Mouse (Mus musculus): ENCODE results near the gene St8sia2. TPM values are rescaled to one million over a fixed set of nuclear protein-coding genes. Genes with fewer than 3 reads are reported as not detected.

Gene St8sia2
- polyA plus RNA-seq (2017; shearing (Covaris generic)), result not detected

DNA sequence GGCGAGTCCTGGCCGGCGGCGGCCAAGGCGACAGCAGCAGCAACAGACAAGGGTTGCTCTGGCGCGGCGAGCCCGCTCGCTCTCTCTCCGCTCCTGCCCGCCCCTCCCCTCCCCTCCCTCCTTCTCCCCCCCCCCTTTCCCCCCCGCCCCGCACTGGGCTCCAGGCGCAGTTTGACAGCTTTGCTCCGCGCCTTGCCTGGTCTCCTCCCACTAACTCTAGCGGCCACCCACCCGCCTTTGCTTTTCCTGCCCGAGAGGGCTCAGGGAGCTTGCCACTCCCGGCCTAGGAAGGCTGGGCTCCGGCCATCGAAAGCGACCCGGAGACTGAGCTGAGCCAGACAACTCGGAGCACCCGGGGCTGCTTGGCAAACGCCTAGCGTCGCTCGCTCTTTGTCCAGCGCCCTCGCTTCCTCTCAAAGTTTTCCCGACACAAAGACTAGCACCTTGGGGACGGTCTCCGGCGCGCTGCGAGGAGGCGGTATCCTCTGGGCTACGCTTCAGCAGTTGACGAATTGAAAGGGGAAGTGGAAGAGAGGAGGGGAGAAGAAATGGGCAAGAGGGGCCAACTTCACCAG is at the start of gene St8sia2:
Gene St8sia2 (minus strand): TSS at position 90 of the 575 bp plus-strand sequence.

Data from CD4-positive, CD25-positive, alpha-beta regulatory T cell, adult 9 weeks (primary cell).